In the genomic region with DNA sequence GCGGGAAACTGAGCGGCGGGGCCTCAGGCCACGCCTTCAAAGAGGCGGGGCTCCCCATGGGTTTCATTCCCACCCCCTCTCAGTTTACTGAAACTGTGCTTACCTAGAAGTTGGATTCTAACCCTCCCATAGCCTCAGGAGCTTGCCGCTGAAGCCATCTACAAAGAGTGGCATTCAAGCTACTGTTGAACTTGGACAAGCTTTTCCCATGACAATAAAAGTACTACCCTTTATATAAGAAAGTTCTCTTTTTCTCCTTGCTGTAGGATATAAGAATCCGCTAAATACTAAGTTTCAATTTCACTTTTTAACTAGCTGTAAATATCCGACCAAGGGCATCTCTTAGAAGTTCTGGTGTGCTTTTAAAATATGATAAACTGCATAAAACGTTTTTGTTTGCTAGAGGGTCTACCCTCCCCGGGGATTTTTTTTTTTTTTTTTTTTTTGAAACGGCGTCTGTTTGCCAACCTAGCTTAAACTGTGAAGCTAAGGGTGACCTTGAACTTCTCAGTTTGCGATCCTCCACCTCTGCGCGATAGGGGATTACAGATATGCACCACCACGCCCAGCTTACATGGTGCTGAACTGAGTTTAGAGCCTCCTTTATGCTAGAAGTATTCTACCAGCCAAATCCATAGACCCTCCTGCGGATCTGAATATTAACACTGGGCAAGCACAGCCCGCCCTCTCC, we compare ENCODE assay signal across 8 mouse cellular contexts. TPM values are rescaled to one million over a fixed set of nuclear protein-coding genes. Genes with fewer than 3 reads are reported as not detected.
DNase-seq lines count a peak whose midpoint lies in the region; ATAC-seq lines count a peak whose summit lies in the region.

No protein-coding gene starts in this region.

- H3K9ac ChIP-seq in hindbrain, embryonic 14.5 days, result peak overlapping the region; percentile 57; the same call in 1 of the 2 replicates
- H3K9ac ChIP-seq in liver, embryonic 13.5 days, result peak overlapping the region; percentile 66

- H3K27me3 ChIP-seq in heart, embryonic 10.5 days (ENCODE audit: insufficient read depth, poor library complexity, severe bottlenecking), result no peaks in the 10 kb centered on the region
- H3K27me3 ChIP-seq in embryonic facial prominence, embryonic 10.5 days (replicated peaks; ENCODE audit: low read depth, poor library complexity, severe bottlenecking), result no peaks in the 10 kb centered on the region
- no peaks in the 10 kb centered on the region for H3K27me3 ChIP-seq in hindbrain, embryonic 14.5 days (ENCODE audit: control insufficient read depth, insufficient read depth, low read length)
- H3K27me3 ChIP-seq in liver, embryonic 13.5 days, result no peaks in the 10 kb centered on the region

- H3K4me2 ChIP-seq in hindbrain, embryonic 14.5 days (replicated peaks), result peak overlapping the region; percentile 74
- H3K4me2 ChIP-seq in liver, embryonic 13.5 days, result peak overlapping the region; percentile 76

- peak overlapping the region; percentile 92 for H3K4me3 ChIP-seq in heart, embryonic 10.5 days
- H3K4me3 ChIP-seq in embryonic facial prominence, embryonic 10.5 days, result peak overlapping the region; percentile 82
- H3K4me3 ChIP-seq in hindbrain, embryonic 14.5 days (replicated peaks; ENCODE audit: low read length), result peak overlapping the region; percentile 75
- peak overlapping the region; percentile 89 for H3K4me3 ChIP-seq in liver, embryonic 13.5 days (replicated peaks)

- 24% methylated on average over 18 of the region's 18 CpGs for WGBS in heart, embryonic 10.5 days
- 32% methylated on average over 18 of the region's 18 CpGs for WGBS in embryonic facial prominence, embryonic 10.5 days
- 34% methylated on average over 18 of the region's 18 CpGs for WGBS in hindbrain, embryonic 14.5 days
- 13% methylated on average over 18 of the region's 18 CpGs for WGBS in liver, embryonic 13.5 days (ENCODE audit: insufficient replicate concordance)

- ATAC-seq in hindbrain, embryonic 14.5 days (ENCODE audit: low FRiP score), result no peak
- peak; percentile 51 for ATAC-seq in liver, embryonic 13.5 days (ENCODE audit: low read depth)

- DNase-seq in heart, embryonic 10.5 days (ENCODE audit: low spot score), result no peak
- DNase-seq in heart, adult 11 months, result no peak
- peak; percentile 10 for DNase-seq in embryonic facial prominence, embryonic 10.5 days (ENCODE audit: low spot score)
- DNase-seq in hindbrain, embryonic 14.5 days (ENCODE audit: low spot score), result no peak
- DNase-seq in liver, embryonic 13.5 days, result no peak
- DNase-seq in spleen, adult 12 weeks (ENCODE audit: low spot score), result peak; percentile 15
- no peak for DNase-seq in ovary, postnatal 10 days (ENCODE audit: low spot score)
- DNase-seq in left cerebral cortex, adult 8-10 months (ENCODE audit: low spot score in 2 of 2), result no peak

- H3K9me3 ChIP-seq in heart, embryonic 10.5 days, result no peaks in the 10 kb centered on the region
- H3K9me3 ChIP-seq in embryonic facial prominence, embryonic 10.5 days, result no peaks in the 10 kb centered on the region
- no peaks in the 10 kb centered on the region for H3K9me3 ChIP-seq in hindbrain, embryonic 14.5 days (ENCODE audit: control insufficient read depth, low read length)
- H3K9me3 ChIP-seq in liver, embryonic 13.5 days (replicated peaks), result no peaks in the 10 kb centered on the region

- no peaks in the 10 kb centered on the region for H3K36me3 ChIP-seq in heart, embryonic 10.5 days
- no peaks in the 10 kb centered on the region for H3K36me3 ChIP-seq in embryonic facial prominence, embryonic 10.5 days (replicated peaks)
- no peaks in the 10 kb centered on the region for H3K36me3 ChIP-seq in hindbrain, embryonic 14.5 days (replicated peaks; ENCODE audit: control insufficient read depth, insufficient read depth)
- H3K36me3 ChIP-seq in liver, embryonic 13.5 days, result peaks cover 13% of the 10 kb centered on the region

- peaks cover 14% of the 10 kb centered on the region for H3K4me1 ChIP-seq in heart, embryonic 10.5 days
- peaks cover 21% of the 10 kb centered on the region for H3K4me1 ChIP-seq in embryonic facial prominence, embryonic 10.5 days
- H3K4me1 ChIP-seq in hindbrain, embryonic 14.5 days (replicated peaks; ENCODE audit: control insufficient read depth, insufficient read depth, low read length), result no peaks in the 10 kb centered on the region
- H3K4me1 ChIP-seq in liver, embryonic 13.5 days (replicated peaks), result peaks cover 56% of the 10 kb centered on the region

- H3K27ac ChIP-seq in heart, embryonic 10.5 days, result peak overlapping the region; percentile 93
- H3K27ac ChIP-seq in embryonic facial prominence, embryonic 10.5 days (replicated peaks), result peak overlapping the region; percentile 93
- no peak overlapping the region; the same call in 1 of the 2 replicates for H3K27ac ChIP-seq in hindbrain, embryonic 14.5 days
- peak overlapping the region; percentile 93 for H3K27ac ChIP-seq in liver, embryonic 13.5 days

RNA-seq across cellular contexts. Expression of gene Bard1, which starts 0.4 kb away (rescaled TPM):
- polyA plus RNA-seq in heart, embryonic 10.5 days (2016; fragmentation: Nextera tagmentation; extraction: Ambion mirVana), result 1.8 and 2.0 TPM in 2 replicates
- 2.4 TPM in 2 replicates for polyA plus RNA-seq in embryonic facial prominence, embryonic 10.5 days (2016; fragmentation: Nextera tagmentation; extraction: Ambion mirVana)
- polyA plus RNA-seq in hindbrain, embryonic 14.5 days (2014; fragmentation: Nextera tagmentation; extraction: Ambion mirVana), result 0.69 and 0.95 TPM in 2 replicates
- polyA plus RNA-seq in liver, embryonic 13.5 days (2015; fragmentation: Nextera tagmentation; extraction: Ambion mirVana), result 3.2 and 3.6 TPM in 2 replicates
- total RNA-seq in left cerebral cortex, adult 8-10 months (2022), result under 1 TPM; 0.42 to 0.75 (median 0.47) TPM

Comparison
In these comparisons a context has a peak if more than half of its experiments do, and no peak if none do; other contexts are left out.
1. DNase-seq: peak in embryonic facial prominence, embryonic 10.5 days (single experiment) and spleen, adult 12 weeks (single experiment); none in heart, embryonic 10.5 days (single experiment), heart, adult 11 months (single experiment), hindbrain, embryonic 14.5 days (single experiment), liver, embryonic 13.5 days (single experiment), ovary, postnatal 10 days (single experiment) and left cerebral cortex, adult 8-10 months (0 of 2).
2. Peak in every context shown above with its lines, with median percentiles within 50 percentile points of each other: H3K4me3 ChIP-seq.